Mouse (Mus musculus): ENCODE data around the gene Pxn. TPM values are rescaled to one million over a fixed set of nuclear protein-coding genes. Genes with fewer than 3 reads are reported as not detected.

Pxn gene
- polyA plus RNA-seq, 1 experiment from 2014 or later: 25.2 TPM

DNA sequence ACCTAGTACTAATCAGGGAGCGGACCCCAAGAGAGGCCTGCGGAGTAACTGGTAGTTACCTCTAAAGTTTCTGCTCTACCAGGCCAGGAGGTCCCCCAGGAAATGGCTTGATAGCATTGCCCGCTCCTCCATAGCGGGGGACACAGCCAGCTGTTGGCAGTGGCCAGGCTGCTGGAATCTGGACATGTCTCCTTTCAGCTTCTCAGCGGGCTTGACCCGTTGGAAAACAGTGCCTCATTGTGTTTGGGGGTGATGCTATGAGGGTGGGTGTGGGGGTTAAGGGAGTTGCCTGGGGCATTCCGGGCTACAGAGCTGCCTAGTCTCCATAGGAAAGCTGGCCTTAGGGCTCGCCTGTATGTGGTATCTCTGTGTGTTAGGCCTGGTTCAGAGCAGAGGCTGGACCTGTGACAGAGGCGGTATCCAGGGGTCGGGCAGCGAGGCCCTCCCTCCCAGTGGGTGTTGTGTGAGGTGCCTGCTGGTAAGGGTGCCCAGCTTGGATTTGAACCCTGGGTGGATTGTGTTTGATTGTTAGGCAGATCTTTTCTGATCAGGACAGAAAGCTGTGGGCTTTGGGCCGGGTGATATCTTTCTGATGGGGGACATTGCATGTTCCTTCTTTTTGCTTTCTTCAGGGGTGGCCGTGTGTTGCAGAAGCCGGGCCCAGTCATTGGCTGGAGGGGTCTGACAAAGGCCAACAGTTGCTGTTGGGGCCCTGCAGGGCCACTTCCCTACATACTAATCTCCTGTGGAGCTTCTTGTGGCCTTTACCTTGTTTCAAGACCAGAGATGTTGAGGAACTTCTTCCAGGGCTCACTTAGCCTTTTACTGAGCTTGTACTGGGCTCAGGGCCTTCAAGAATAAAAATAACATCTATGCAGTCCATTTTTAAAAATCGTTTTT is 3.6 kb downstream of the Pxn start:
- Histone ChIP-seq H3K4me3 (ENCODE audit: low read depth, low read length) (0 out of 2 replicates have a peak overlapping the region, but pooled peaks have one; percentile 95), H3K9ac (peak overlapping the region; percentile 29; the same call in 1 of the 2 replicates), H3K36me3 (ENCODE audit: insufficient read depth) (0 out of 2 replicates have a peak, but pooled peaks cover 6% of the 10 kb centered on the region), H3K27me3 (ENCODE audit: insufficient read depth, low read length) (no peaks in the 10 kb centered on the region), H3K4me2 (peak overlapping the region; percentile 95), H3K4me1 (ENCODE audit: insufficient read depth) (peaks cover 31% of the 10 kb centered on the region), H3K9me3 (ENCODE audit: low read depth, low read length) (no peaks in the 10 kb centered on the region), H3K27ac (ENCODE audit: low read depth) (peak overlapping the region; percentile 77)
- TF ChIP-seq CTCF (IDR thresholded peaks at IDR 0.05; ENCODE audit: low read depth): no peak
- DNase-seq: no peak
- no peak for ATAC-seq (ENCODE audit: insufficient read depth)
- 68% methylated on average over 15 of the region's 15 CpGs for WGBS

DNA sequence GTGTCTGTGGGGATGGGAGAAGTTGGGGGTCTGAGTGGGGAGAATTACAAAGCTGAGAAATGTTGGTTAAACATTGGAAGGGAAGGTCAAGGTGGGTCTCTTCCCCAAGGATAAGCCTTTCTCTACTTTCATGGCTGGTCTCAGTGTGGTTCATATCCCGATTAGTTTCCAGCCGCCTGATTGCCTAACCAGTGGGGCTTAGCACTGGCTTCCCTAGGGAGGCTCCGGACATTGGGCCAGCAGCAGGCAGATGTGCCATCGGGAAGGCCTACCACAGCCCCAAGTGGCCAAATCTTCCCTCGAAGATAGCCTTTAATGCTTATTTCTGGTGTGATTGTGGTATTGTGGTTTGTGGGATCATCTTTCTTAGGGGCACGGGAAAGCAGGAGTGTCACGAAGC is 5.9 kb downstream of the Pxn start:
- TF ChIP-seq CTCF (IDR thresholded peaks at IDR 0.05; ENCODE audit: low read depth): no peak
- WGBS: 86% methylated on average over 7 of the region's 7 CpGs
- H3K27ac ChIP-seq (ENCODE audit: low read depth): no peak overlapping the region
- no peaks in the 10 kb centered on the region for H3K27me3 ChIP-seq (ENCODE audit: insufficient read depth, low read length)
- H3K36me3 ChIP-seq (ENCODE audit: insufficient read depth): 0 out of 2 replicates have a peak, but pooled peaks cover 9% of the 10 kb centered on the region
- H3K9me3 ChIP-seq (ENCODE audit: low read depth, low read length): no peaks in the 10 kb centered on the region
- H3K4me3 ChIP-seq (ENCODE audit: low read depth, low read length): no peak overlapping the region
- no peak overlapping the region for H3K9ac ChIP-seq
- ATAC-seq (ENCODE audit: insufficient read depth): no peak
- H3K4me2 ChIP-seq: no peak overlapping the region
- peaks cover 30% of the 10 kb centered on the region for H3K4me1 ChIP-seq (ENCODE audit: insufficient read depth)
- DNase-seq: no peak

DNA sequence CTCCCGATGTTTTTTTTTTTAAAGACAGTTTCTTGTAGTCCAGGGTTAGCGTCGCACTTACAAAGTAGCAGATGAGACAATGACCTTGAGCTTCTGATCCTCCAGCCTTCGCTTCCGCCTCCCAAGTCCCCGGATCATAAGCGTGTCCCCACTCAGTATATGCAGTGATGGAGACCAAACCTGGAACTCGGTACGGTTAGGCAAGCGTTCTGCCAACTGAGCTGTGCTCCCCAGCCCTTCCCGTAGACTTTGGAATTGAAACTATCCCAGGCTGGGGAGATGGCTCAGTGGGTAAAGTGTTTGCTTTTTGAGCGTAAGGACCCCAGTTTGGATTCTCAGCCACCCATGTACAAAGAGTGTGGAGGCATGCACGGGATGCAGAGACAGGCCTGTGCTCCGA is 6.8 kb downstream of the Pxn start:
- H3K36me3 ChIP-seq (ENCODE audit: insufficient read depth): 0 out of 2 replicates have a peak, but pooled peaks cover 12% of the 10 kb centered on the region
- no peak for TF ChIP-seq CTCF (IDR thresholded peaks at IDR 0.05; ENCODE audit: low read depth)
- H3K9ac ChIP-seq: no peak overlapping the region
- no peak for DNase-seq
- H3K4me3 ChIP-seq (ENCODE audit: low read depth, low read length): no peak overlapping the region
- no peaks in the 10 kb centered on the region for H3K27me3 ChIP-seq (ENCODE audit: insufficient read depth, low read length)
- no peaks in the 10 kb centered on the region for H3K9me3 ChIP-seq (ENCODE audit: low read depth, low read length)
- 91% methylated on average over 14 of the region's 14 CpGs for WGBS
- peaks cover 26% of the 10 kb centered on the region for H3K4me1 ChIP-seq (ENCODE audit: insufficient read depth)
- H3K27ac ChIP-seq (ENCODE audit: low read depth): no peak overlapping the region
- no peak for ATAC-seq (ENCODE audit: insufficient read depth)
- no peak overlapping the region for H3K4me2 ChIP-seq

DNA sequence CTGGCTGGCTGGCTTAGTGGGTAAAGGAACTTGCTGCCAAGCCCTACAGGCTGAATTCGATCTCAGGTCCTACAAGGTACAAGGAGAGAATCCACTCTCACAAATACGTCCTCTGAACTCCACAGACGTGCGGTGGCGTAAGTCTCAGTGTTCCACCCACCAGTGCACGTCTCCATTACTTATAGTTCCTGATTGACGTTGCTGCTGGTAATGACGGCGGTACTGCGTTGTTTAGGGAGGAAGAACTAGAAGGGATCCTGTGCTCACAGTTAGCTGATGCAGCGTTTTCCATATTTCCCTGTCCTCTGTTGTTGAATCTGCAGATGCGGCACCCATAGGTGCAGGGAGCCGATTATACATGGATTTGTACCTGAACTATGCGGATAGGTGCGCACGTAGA is 7.2 kb downstream of the Pxn start:
- no peaks in the 10 kb centered on the region for H3K27me3 ChIP-seq (ENCODE audit: insufficient read depth, low read length)
- 0 out of 2 replicates have a peak, but pooled peaks cover 15% of the 10 kb centered on the region for H3K36me3 ChIP-seq (ENCODE audit: insufficient read depth)
- no peak overlapping the region for H3K9ac ChIP-seq
- WGBS: 91% methylated on average over 16 of the region's 16 CpGs
- ATAC-seq (ENCODE audit: insufficient read depth) (no peak), DNase-seq (no peak)
- peaks cover 22% of the 10 kb centered on the region for H3K4me1 ChIP-seq (ENCODE audit: insufficient read depth)
- H3K27ac ChIP-seq (ENCODE audit: low read depth): peak overlapping the region; percentile 96
- no peak overlapping the region for H3K4me2 ChIP-seq
- no peak for TF ChIP-seq CTCF (IDR thresholded peaks at IDR 0.05; ENCODE audit: low read depth)
- no peaks in the 10 kb centered on the region for H3K9me3 ChIP-seq (ENCODE audit: low read depth, low read length)
- no peak overlapping the region for H3K4me3 ChIP-seq (ENCODE audit: low read depth, low read length)

DNA sequence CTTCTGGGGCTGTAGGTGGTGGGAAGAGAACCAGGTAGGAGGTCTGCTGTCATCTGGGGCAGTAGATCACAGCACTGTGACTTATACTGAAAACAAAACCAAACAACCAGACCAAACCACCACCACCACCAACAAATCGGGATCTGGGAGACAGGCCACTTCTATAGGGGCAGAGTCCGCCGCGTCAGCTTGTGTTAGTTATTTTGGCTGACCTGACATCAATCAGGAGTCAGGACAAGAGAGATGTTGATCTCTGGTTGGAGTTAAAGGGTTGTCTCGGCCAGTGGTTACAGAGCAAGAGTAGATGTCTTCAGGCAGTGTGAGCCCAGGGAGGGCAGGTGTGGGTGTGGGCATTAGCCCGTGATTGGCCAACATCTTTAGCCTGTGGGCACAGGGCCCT is 7.9 kb downstream of the Pxn start:
- Histone ChIP-seq H3K27ac (ENCODE audit: low read depth) (peak overlapping the region; percentile 96), H3K36me3 (ENCODE audit: insufficient read depth) (0 out of 2 replicates have a peak, but pooled peaks cover 15% of the 10 kb centered on the region), H3K9ac (peak overlapping the region; percentile 52; the same call in 1 of the 2 replicates), H3K4me2 (peak overlapping the region; percentile 55), H3K27me3 (ENCODE audit: insufficient read depth, low read length) (no peaks in the 10 kb centered on the region), H3K4me1 (ENCODE audit: insufficient read depth) (peaks cover 18% of the 10 kb centered on the region), H3K9me3 (ENCODE audit: low read depth, low read length) (no peaks in the 10 kb centered on the region), H3K4me3 (ENCODE audit: low read depth, low read length) (no peak overlapping the region)
- DNase-seq (no peak), ATAC-seq (ENCODE audit: insufficient read depth) (peak; percentile 25)
- no peak for TF ChIP-seq CTCF (IDR thresholded peaks at IDR 0.05; ENCODE audit: low read depth)
- WGBS: 72% methylated on average over 6 of the region's 6 CpGs

DNA sequence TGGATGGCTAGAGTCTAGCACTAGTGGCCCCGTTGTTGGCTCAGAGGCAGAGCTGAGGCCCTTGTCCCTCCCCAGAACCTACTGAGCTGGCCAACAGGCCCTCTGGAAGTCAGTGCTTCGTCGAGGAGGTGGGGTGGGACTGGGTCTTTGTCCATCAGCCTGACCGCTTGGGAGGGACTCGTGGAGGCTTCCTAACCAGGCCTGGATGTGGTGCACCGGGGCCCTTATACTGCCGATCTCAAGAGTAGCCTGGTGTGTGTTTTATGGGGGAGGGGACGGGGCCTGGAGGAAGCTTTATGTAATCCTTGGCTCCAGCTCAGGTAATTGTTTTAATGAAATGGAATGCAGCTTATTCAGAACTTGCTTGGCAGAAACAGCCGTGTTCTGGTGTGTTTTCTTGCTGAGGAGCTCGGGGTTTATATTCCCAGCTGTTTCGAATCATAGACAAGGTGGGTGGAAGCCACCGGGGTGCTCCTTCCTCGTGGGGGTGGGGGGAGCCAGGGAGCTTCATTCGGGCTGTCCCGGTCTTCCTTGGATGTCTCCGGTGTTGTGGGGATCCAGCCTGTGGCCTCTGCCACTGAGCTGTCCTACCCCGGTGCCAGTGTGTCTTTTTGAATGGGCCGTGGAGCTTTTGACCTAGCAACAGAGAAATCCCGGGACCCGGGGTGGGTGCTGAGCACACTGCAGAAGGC is 8.6 kb downstream of the Pxn start:
- Histone ChIP-seq H3K4me3 (ENCODE audit: low read depth, low read length) (peak overlapping the region; percentile 9; the same call in 1 of the 2 replicates), H3K4me1 (ENCODE audit: insufficient read depth) (peaks cover 14% of the 10 kb centered on the region), H3K9ac (peak overlapping the region; percentile 52), H3K4me2 (peak overlapping the region; percentile 55), H3K27me3 (ENCODE audit: insufficient read depth, low read length) (no peaks in the 10 kb centered on the region), H3K36me3 (ENCODE audit: insufficient read depth) (0 out of 2 replicates have a peak, but pooled peaks cover 15% of the 10 kb centered on the region), H3K27ac (ENCODE audit: low read depth) (peak overlapping the region; percentile 96), H3K9me3 (ENCODE audit: low read depth, low read length) (no peaks in the 10 kb centered on the region)
- DNase-seq (peak; percentile 82), ATAC-seq (ENCODE audit: insufficient read depth) (peak; percentile 78)
- no peak for TF ChIP-seq CTCF (IDR thresholded peaks at IDR 0.05; ENCODE audit: low read depth)
- 28% methylated on average over 20 of the region's 20 CpGs for WGBS
